Mouse (Mus musculus) embryonic fibroblast, embryonic 13.5 days (primary cell): ENCODE data around the gene Fubp3.

Experiments used
- CTCF ChIP-seq: IDR thresholded peaks from 2 replicates; pipeline ENCODE4 v1.5.1; 2011; ENCODE audit warnings: mild to moderate bottlenecking, control low read depth, low read length, moderate library complexity, borderline replicate concordance; ENCODE audit not compliant: insufficient read depth
- POLR2A ChIP-seq: IDR thresholded peaks from 2 replicates; pipeline ENCODE4 v1.6.1; 2011; ENCODE audit warnings: low read depth, mild to moderate bottlenecking, control low read depth, low read length, moderate library complexity

GRCm38 (mm10) chr2:31639466-31639760, 67.0 kb downstream of the Fubp3 start:
- TF ChIP-seq CTCF, result no peak
- TF ChIP-seq POLR2A, result no peak
